Mouse (Mus musculus) B cell, adult 2 months (primary cell): Measurements from ENCODE around the gene Msi2.

ENCODE experiments used
- DNase-seq, 2 experiments: peaks; one replicate each; pipeline ENCODE4 v3.0.0; 2022

Msi2 gene

DNA sequence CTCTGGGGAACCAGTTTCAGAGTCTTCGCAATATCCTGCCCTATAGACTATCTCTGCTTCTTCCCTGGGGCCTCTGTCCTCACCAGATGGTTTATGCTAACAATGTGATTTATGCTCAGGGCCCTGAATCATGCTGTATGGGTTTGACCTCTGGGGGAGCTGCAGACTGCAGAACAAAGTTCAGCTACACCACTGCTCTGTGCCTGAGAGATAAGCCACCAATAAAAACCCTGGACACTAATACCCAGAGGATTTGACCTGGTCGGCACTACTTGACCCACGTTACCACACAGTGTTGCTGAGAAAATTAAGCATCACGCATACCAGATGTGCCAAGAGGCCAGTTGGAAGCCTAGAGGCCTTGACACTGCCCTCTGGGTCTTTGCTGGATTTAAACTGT lies 420.8 kb downstream of the Msi2 start:
- no peak for DNase-seq

DNA sequence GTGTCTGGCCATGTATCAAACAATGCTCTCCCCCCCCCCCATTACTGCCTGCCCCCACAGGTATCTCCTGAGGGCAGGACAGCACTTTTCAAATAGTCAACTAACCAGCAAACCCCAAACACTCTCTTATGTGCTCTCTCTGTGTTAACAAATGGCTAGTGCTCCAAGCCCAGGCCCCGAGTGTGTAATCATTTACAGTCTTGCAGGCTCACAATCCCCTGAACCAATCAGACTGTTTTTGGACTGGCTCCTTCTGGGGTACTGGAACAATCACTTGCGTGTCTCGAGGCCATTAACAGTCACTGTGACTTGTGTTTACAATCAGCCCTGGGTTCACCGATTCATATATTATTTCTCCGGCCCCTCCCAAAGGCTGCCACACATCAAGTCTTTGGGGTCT lies 423.0 kb downstream of the Msi2 start:
- DNase-seq, result no peak

DNA sequence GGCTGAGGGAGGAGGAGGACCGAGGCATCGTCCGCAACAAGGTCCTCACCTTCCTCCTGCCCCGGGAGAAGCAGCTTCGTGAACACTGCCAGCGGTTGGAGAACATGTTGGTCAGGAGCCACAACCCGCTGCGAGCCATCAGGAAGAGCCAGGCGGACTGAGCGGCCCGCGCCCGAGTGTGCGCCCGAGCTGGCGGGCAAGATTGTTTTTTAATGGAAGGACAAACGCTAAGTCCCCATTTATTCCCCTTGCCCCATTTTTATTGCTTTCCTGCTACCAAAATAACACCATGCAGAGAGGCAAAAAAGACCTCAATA lies 424.0 kb downstream of the Msi2 start:
- no peak for DNase-seq

DNA sequence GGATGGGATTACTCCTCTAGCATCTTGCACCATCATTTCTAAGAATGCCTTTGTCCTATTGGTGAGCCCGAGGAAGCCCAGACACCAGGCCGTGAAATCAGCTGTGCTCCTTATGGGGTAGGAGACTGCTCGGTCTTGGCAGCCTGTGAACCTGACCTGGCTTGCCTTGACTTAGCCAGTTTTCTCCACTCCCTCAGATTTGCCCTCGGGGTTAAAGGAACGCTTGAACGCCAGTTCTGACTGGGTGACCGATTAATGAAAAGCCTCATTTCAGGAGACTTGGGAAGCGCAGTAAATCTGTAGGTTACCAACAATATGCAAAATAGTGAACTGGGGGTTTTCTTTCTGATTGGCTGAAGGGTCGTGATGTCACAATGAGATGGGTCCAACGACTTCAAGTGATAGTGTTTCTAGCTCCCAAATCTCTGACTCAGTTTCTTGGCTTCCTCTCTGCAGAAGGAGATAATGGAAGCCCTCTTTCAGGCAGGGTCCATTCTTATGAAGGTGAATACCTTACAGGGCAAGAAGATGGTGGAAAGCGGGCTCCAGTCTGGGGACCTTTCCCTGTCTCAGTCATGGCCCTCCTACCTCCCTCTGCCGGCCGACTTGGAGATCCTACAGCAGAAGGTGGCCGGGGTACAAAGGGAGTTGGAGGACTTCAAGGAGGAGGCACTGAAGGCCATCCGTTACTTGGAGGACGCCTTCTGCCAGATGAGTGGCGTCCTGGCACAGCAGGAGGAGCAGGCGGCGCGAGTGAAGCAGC lies 424.5 kb downstream of the Msi2 start, which contains the start of gene Ccdc182:
TSS of gene Ccdc182 (plus strand) at position 428 of the 763 bp plus-strand sequence.
- DNase-seq, result peak in 1 of 2 experiments; percentile 7

DNA sequence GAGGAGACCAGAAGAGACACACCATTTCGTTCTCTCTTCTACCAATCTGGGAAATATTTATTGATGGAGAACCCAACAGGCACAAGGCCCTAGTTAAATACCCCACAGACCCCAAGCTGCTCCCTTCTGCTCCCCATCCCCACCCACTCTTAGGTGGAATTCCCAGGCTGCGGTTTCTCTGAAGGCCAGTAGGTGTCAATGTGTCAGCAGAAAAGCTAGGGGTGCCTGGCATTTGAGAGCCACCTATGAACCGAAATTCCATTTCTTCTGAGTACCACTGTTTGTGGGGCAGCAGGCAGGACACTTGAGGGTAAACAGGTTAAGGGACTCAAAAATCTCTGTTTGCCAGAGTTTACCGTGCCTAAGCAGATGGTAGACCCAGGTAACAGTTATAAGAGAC lies 426.6 kb downstream of the Msi2 start:
- no peak for DNase-seq

DNA sequence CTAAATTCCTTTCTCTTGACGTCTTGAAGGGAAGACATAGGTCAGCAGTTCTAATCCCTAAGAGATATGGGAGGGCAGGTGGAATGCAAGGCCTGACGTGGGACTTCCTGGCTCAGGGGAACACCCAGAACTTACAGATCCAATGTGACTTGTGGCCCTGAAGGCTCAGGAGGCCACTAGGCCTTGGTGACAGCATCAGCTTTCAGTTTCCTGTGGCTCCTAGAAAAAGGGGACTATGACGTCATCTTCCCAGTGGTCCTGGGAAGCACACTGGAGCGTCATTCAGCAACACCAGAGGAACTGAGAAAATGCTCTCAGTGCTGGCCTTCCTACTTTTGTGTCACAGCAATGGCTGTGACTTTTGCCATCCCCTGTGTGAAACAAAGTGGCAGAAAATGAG lies 427.1 kb downstream of the Msi2 start:
- no peak for DNase-seq
